Mouse (Mus musculus): Measurements from ENCODE around the gene Galt. TPM values are rescaled to one million over a fixed set of nuclear protein-coding genes. Genes with fewer than 3 reads are reported as not detected.

The Galt gene
- 44.8 and 47.7 TPM in 2 replicates for polyA plus RNA-seq (2014; fragmentation: Nextera tagmentation; extraction: Ambion mirVana)

- 11% methylated on average over 14 of the region's 14 CpGs for WGBS
These were observed at the start of gene Galt for GRCm38 (mm10) chr4:41754797-41755337. TSS of gene Galt (plus strand) at chr4:41755228.

GRCm38 (mm10) chr4:41705922-41706754 lies 48.9 kb upstream of the Galt start:
- Histone ChIP-seq H3K4me1 (replicated peaks; ENCODE audit: control insufficient read depth, insufficient read depth, low read length) (peaks cover 3% of the 10 kb centered on the region; the same call in 1 of the 2 replicates), H3K36me3 (ENCODE audit: control insufficient read depth, insufficient read depth, low read length) (no peaks in the 10 kb centered on the region), H3K4me3 (ENCODE audit: low read depth, low read length) (no peak overlapping the region), H3K9ac (ENCODE audit: low read length) (no peak overlapping the region), H3K4me2 (ENCODE audit: low read length) (no peak overlapping the region), H3K9me3 (ENCODE audit: control insufficient read depth, low read length) (no peaks in the 10 kb centered on the region), H3K27me3 (replicated peaks; ENCODE audit: control insufficient read depth, insufficient read depth, low read length) (peaks cover 3% of the 10 kb centered on the region; the same call in 1 of the 2 replicates), H3K27ac (ENCODE audit: low read depth) (no peak overlapping the region)
- ATAC-seq (replicated peaks; ENCODE audit: low FRiP score, low TSS enrichment, low read depth) (no peak), DNase-seq (ENCODE audit: low spot score) (no peak)
- 69% methylated on average over 19 of the region's 19 CpGs for WGBS

More at GRCm38 (mm10) chr4:41754797-41755337, at the start of gene Galt:
- Histone ChIP-seq H3K9ac (ENCODE audit: low read length) (peak within 1 kb of the TSS; percentile 71), H3K36me3 (ENCODE audit: control insufficient read depth, insufficient read depth, low read length) (peaks cover 10% of the 10 kb centered on the region; the same call in 1 of the 2 replicates), H3K27ac (ENCODE audit: low read depth) (peak within 1 kb of the TSS; percentile 85), H3K4me1 (replicated peaks; ENCODE audit: control insufficient read depth, insufficient read depth, low read length) (peaks cover 17% of the 10 kb centered on the region), H3K4me2 (ENCODE audit: low read length) (peak within 1 kb of the TSS; percentile 77), H3K9me3 (ENCODE audit: control insufficient read depth, low read length) (no peaks in the 10 kb centered on the region), H3K4me3 (ENCODE audit: low read depth, low read length) (peak within 1 kb of the TSS; percentile 79), H3K27me3 (replicated peaks; ENCODE audit: control insufficient read depth, insufficient read depth, low read length) (no peaks in the 10 kb centered on the region)
- DNase-seq (ENCODE audit: low spot score) (no peak), ATAC-seq (replicated peaks; ENCODE audit: low FRiP score, low TSS enrichment, low read depth) (peak; percentile 56)

GRCm38 (mm10) chr4:41707011-41707535 lies 48.0 kb upstream of the Galt start:
- peak; percentile 81 for DNase-seq (ENCODE audit: low spot score)
- peak; percentile 75 for ATAC-seq (replicated peaks; ENCODE audit: low FRiP score, low TSS enrichment, low read depth)
- 3% methylated on average over 13 of the region's 13 CpGs for WGBS
- Histone ChIP-seq H3K36me3 (ENCODE audit: control insufficient read depth, insufficient read depth, low read length) (peaks cover 8% of the 10 kb centered on the region), H3K27me3 (replicated peaks; ENCODE audit: control insufficient read depth, insufficient read depth, low read length) (peaks cover 3% of the 10 kb centered on the region; the same call in 1 of the 2 replicates), H3K9ac (ENCODE audit: low read length) (no peak overlapping the region), H3K27ac (ENCODE audit: low read depth) (no peak overlapping the region), H3K4me1 (replicated peaks; ENCODE audit: control insufficient read depth, insufficient read depth, low read length) (peaks cover 10% of the 10 kb centered on the region), H3K4me2 (ENCODE audit: low read length) (0 out of 2 replicates have a peak overlapping the region, but pooled peaks have one; percentile 2), H3K9me3 (ENCODE audit: control insufficient read depth, low read length) (no peaks in the 10 kb centered on the region), H3K4me3 (ENCODE audit: low read depth, low read length) (no peak overlapping the region)

GRCm38 (mm10) chr4:41708192-41708745 lies 46.8 kb upstream of the Galt start:
- Histone ChIP-seq H3K9me3 (ENCODE audit: control insufficient read depth, low read length) (no peaks in the 10 kb centered on the region), H3K4me2 (ENCODE audit: low read length) (no peak overlapping the region), H3K36me3 (ENCODE audit: control insufficient read depth, insufficient read depth, low read length) (peaks cover 9% of the 10 kb centered on the region), H3K27me3 (replicated peaks; ENCODE audit: control insufficient read depth, insufficient read depth, low read length) (peaks cover 3% of the 10 kb centered on the region; the same call in 1 of the 2 replicates), H3K9ac (ENCODE audit: low read length) (no peak overlapping the region), H3K27ac (ENCODE audit: low read depth) (no peak overlapping the region), H3K4me1 (replicated peaks; ENCODE audit: control insufficient read depth, insufficient read depth, low read length) (peaks cover 17% of the 10 kb centered on the region), H3K4me3 (ENCODE audit: low read depth, low read length) (no peak overlapping the region)
- peak; percentile 10; the same call in 1 of the 2 replicates for ATAC-seq (replicated peaks; ENCODE audit: low FRiP score, low TSS enrichment, low read depth)
- DNase-seq (ENCODE audit: low spot score): peak; percentile 64
- whole genome bisulfite sequencing: 36% methylated on average over 8 of the region's 8 CpGs

- Histone ChIP-seq H3K27me3 (replicated peaks; ENCODE audit: control insufficient read depth, insufficient read depth, low read length) (peaks cover 2% of the 10 kb centered on the region; the same call in 1 of the 2 replicates), H3K4me3 (ENCODE audit: low read depth, low read length) (no peak overlapping the region), H3K9me3 (ENCODE audit: control insufficient read depth, low read length) (no peaks in the 10 kb centered on the region), H3K27ac (ENCODE audit: low read depth) (no peak overlapping the region), H3K4me1 (replicated peaks; ENCODE audit: control insufficient read depth, insufficient read depth, low read length) (peaks cover 22% of the 10 kb centered on the region), H3K9ac (ENCODE audit: low read length) (no peak overlapping the region), H3K36me3 (ENCODE audit: control insufficient read depth, insufficient read depth, low read length) (peaks cover 9% of the 10 kb centered on the region), H3K4me2 (ENCODE audit: low read length) (no peak overlapping the region)
- ATAC-seq (replicated peaks; ENCODE audit: low FRiP score, low TSS enrichment, low read depth): no peak
- no peak for DNase-seq (ENCODE audit: low spot score)
- 62% methylated on average over 4 of the region's 4 CpGs for WGBS
These were observed 44.8 kb upstream of the Galt start for GRCm38 (mm10) chr4:41710229-41710628.

- DNase-seq (ENCODE audit: low spot score) (no peak), ATAC-seq (replicated peaks; ENCODE audit: low FRiP score, low TSS enrichment, low read depth) (no peak)
- H3K27ac ChIP-seq (ENCODE audit: low read depth): no peak overlapping the region
- WGBS: 81% methylated on average over 16 of the region's 16 CpGs
- no peaks in the 10 kb centered on the region for H3K27me3 ChIP-seq (replicated peaks; ENCODE audit: control insufficient read depth, insufficient read depth, low read length)
- peaks cover 14% of the 10 kb centered on the region for H3K36me3 ChIP-seq (ENCODE audit: control insufficient read depth, insufficient read depth, low read length)
- H3K4me2 ChIP-seq (ENCODE audit: low read length): peak overlapping the region; percentile 75
- no peaks in the 10 kb centered on the region for H3K9me3 ChIP-seq (ENCODE audit: control insufficient read depth, low read length)
- peak overlapping the region; percentile 74 for H3K9ac ChIP-seq (ENCODE audit: low read length)
- peak overlapping the region; percentile 56 for H3K4me3 ChIP-seq (ENCODE audit: low read depth, low read length)
- H3K4me1 ChIP-seq (replicated peaks; ENCODE audit: control insufficient read depth, insufficient read depth, low read length): peaks cover 19% of the 10 kb centered on the region
These were observed 43.2 kb upstream of the Galt start for GRCm38 (mm10) chr4:41711705-41712375.

GRCm38 (mm10) chr4:41712421-41713196 lies 42.4 kb upstream of the Galt start:
- H3K4me2 ChIP-seq (ENCODE audit: low read length): peak overlapping the region; percentile 75
- DNase-seq (ENCODE audit: low spot score) (no peak), ATAC-seq (replicated peaks; ENCODE audit: low FRiP score, low TSS enrichment, low read depth) (no peak; the same call in 1 of the 2 replicates)
- no peaks in the 10 kb centered on the region for H3K27me3 ChIP-seq (replicated peaks; ENCODE audit: control insufficient read depth, insufficient read depth, low read length)
- H3K9ac ChIP-seq (ENCODE audit: low read length): peak overlapping the region; percentile 74
- H3K4me3 ChIP-seq (ENCODE audit: low read depth, low read length): peak overlapping the region; percentile 56
- peaks cover 19% of the 10 kb centered on the region for H3K4me1 ChIP-seq (replicated peaks; ENCODE audit: control insufficient read depth, insufficient read depth, low read length)
- 42% methylated on average over 31 of the region's 31 CpGs for WGBS
- no peaks in the 10 kb centered on the region for H3K9me3 ChIP-seq (ENCODE audit: control insufficient read depth, low read length)
- peaks cover 22% of the 10 kb centered on the region for H3K36me3 ChIP-seq (ENCODE audit: control insufficient read depth, insufficient read depth, low read length)
- H3K27ac ChIP-seq (ENCODE audit: low read depth): 0 out of 2 replicates have a peak overlapping the region, but pooled peaks have one; percentile 55

Data from intestine, embryonic 14.5 days (tissue).